Mouse (Mus musculus) 416B (cell line): ENCODE data around the gene Zc3h4.
"Not testable (repeated sequence)": the region's sequence is repeated elsewhere in the genome, so short reads cannot be mapped to it uniquely, and the experiment has no call there.

Source experiments
- DNase-seq: peaks from one replicate; pipeline ENCODE4 v3.0.0; 2011; ENCODE audit warnings: low read depth

Zc3h4 gene

GRCm38 (mm10) chr7:16400689-16401611 lies at the start of gene Zc3h4:
Zc3h4 (plus strand) TSS chr7:16400910.
- DNase-seq = peak; percentile 92

GRCm38 (mm10) chr7:16355854-16356594 lies 44.7 kb upstream of the Zc3h4 start:
- DNase-seq = no peak

DNA sequence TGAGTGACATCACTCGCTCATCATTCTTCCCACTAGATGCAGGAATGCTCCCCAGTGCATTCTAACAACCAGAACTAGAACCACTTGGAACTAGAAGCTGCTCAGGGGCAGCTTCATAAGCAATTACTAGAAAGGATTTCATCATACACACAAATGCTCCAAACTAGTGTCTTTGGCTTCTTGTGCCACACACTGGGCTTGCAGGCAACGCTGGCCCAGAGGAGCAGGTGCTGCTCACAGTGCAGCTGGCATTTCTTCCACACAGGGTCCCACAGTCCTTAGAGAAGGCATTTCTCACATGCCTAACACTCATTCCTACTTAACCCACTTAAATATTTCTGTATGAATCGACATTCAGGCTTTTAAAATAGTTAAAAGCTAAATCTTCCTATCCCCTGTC lies 43.1 kb upstream of the Zc3h4 start:
- DNase-seq = no peak

- peak; percentile 64 for DNase-seq
These were observed 36.4 kb upstream of the Zc3h4 start for GRCm38 (mm10) chr7:16364319-16364718.

- DNase-seq = peak; percentile 44
These were observed 35.7 kb upstream of the Zc3h4 start for GRCm38 (mm10) chr7:16364901-16365500.

DNA sequence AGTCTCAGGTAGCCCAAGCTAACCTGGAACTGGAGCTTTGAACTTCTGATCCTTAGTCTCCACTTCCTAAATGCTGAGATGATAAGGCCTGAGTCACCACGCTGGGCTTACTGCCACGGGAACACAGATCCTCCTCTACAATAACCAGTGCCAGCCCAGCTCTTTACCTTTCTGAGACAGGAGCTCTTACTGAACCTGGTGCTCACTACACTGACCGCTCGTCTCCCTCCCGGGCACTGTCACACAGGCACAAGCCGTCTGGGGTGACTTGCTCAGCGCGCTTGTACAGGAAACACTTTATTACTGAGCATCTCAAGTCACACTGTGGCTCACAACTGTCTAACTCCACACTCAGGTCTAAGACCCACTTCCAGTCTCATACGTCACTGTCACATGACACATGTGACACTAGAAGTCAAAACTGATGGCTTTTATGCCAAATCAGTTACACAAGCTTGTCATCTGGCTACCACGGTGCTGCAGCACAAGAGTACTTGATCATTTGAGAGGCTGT lies 34.5 kb upstream of the Zc3h4 start:
- DNase-seq = peak; percentile 57

GRCm38 (mm10) chr7:16366669-16367068 lies 34.0 kb upstream of the Zc3h4 start:
- DNase-seq = no peak

- DNase-seq = no peak
These were observed 31.9 kb upstream of the Zc3h4 start for GRCm38 (mm10) chr7:16368835-16369234.

GRCm38 (mm10) chr7:16370596-16370995 lies 30.1 kb upstream of the Zc3h4 start:
- DNase-seq = no peak

- DNase-seq = peak; percentile 77
These were observed 27.0 kb upstream of the Zc3h4 start for GRCm38 (mm10) chr7:16373719-16374118.

GRCm38 (mm10) chr7:16374989-16375388 lies 25.7 kb upstream of the Zc3h4 start:
- no peak for DNase-seq

DNA sequence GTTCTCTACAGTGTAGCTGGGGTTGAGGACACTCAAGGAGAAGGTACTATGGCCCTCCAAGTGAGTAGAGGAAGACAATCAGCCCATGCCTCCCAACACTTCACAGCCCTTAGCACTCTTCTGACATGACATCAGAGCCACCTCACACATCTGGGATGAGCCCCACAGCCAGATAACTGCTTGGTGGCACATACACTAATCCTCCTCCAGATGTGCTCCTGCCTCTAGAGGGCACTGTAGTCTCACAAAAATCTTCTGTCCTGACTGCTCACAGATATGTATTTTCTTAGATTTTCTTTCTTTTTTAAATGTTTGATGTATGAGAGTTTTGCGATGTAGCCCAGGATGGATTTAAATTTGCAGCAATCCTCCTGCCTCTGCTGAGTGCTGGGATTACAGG lies 24.2 kb upstream of the Zc3h4 start:
- DNase-seq = peak; percentile 76

DNA sequence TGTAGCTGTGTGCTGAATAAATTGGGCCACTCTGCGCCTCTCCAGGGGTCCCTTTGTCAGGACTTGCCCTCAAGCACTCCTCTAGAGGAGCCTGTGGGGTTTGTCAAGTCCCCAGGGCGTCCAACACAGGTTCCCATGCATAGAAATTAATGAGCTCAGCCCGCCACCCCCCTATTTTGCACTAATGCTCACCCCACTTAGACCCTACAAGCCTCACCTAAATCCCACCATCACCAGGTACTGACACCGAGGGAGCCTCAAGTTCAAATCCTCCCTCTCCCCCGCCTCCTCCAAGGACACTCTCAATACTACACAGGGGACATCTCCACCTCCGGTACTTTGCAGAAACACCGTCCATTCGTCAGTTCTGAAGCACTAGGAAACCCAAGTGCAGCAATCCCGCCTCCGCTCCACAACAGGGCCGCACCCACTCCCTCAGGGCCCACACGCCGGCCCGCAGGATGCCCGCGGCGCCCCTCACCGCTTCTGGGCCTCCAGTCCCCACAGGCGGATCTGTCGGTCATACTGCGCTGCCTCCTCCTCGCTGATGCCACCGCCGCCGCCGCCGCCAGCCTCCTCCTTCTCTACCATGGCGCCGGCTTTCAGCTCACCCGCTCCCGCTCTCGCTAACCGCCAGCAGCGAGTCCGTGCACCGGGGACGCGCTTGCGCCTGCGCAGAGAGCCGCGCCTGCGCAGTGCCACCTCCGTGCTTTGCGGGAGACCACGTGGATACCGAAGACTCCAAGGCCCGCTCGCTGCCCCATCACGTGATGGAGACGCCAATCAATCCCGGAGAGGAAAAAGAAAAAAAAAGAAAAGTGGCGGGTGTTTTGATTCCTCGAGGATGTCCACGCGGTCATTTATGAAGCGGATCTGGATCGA lies 13.3 kb upstream of the Zc3h4 start, which contains the start of gene Sae1:
Sae1 (minus strand) TSS at position 647 of the 882 bp plus-strand sequence.
- DNase-seq = peak; percentile 97

DNA sequence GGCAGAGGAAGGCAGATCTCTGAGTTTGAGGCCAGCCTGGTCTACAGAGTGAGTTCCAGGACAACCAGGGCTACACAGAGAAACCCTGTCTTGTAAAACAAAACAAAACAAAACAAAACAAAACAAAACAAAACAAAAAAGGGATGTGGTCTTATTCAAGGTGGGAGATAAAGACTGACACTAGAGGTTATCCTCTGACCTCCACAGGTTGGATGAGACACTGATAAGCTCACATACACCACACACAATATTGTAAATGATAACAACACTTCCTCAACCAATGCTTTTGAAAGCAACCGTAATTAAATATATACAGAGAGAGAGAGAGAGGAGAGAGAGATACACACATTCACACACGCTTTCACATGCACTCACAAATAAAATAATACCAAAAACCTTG lies 10.8 kb upstream of the Zc3h4 start:
- DNase-seq = not testable (repeated sequence)

DNA sequence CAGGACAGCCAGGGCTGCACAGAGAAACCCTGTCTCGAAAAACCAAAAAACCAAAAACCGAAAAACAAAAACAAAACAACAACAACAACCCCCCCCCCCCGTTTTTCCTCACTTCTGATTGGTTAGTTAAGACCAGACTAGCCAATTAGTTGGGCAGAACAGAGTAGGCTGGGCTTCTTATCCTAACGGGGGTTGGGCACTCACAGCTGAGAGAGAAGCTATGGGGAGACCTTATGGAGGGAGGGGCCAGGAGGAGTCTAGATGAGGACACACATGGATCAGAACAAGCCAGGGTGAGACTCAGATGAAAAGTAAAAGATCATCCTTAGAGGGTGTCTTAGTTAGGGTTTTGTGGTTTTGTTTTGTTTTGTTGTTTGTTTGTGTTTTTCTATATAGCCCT lies 7.8 kb upstream of the Zc3h4 start:
- no peak for DNase-seq

GRCm38 (mm10) chr7:16395944-16396343 lies 4.8 kb upstream of the Zc3h4 start:
- peak; percentile 73 for DNase-seq

- peak; percentile 74 for DNase-seq
These were observed 3.2 kb upstream of the Zc3h4 start for GRCm38 (mm10) chr7:16397465-16397864.

DNA sequence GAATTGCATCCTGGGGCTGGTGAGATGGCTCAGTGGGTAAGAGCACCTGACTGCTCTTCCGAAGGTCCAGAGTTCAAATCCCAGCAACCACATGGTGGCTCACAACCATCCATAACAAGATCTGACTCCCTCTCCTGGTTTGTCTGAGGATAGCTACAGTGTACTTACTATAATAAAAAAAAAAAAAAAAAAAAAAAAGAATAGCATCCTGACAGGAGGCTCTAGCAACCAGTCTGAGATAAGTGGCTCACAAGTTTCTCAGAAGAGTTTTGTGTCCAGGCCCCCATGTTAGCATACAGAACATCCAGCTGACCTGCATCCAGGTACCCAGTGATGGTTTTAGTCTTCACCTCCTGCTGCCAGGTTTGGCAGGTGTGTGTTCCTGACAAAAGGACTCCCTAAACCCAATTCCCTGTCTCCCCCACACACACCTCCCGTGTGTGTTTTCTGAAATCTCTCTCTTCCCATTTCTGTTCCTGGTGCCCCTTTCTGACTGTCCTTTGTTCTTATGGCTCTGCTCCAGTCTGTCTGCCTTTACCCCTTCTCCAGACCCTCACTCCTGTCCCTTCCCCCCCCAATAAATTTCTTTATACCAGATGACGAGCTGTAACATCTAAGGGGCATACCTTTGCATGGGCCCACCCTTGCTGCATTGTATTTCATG lies 2.2 kb upstream of the Zc3h4 start:
- peak; percentile 34 for DNase-seq

GRCm38 (mm10) chr7:16399098-16399819 lies 1.5 kb upstream of the Zc3h4 start:
- peak; percentile 98 for DNase-seq
